Mouse (Mus musculus): ENCODE results near the gene Arid4a.
"Not testable (repeated sequence)": the region's sequence is repeated elsewhere in the genome, so short reads cannot be mapped to it uniquely, and the experiment has no call there.

Arid4a gene

DNA sequence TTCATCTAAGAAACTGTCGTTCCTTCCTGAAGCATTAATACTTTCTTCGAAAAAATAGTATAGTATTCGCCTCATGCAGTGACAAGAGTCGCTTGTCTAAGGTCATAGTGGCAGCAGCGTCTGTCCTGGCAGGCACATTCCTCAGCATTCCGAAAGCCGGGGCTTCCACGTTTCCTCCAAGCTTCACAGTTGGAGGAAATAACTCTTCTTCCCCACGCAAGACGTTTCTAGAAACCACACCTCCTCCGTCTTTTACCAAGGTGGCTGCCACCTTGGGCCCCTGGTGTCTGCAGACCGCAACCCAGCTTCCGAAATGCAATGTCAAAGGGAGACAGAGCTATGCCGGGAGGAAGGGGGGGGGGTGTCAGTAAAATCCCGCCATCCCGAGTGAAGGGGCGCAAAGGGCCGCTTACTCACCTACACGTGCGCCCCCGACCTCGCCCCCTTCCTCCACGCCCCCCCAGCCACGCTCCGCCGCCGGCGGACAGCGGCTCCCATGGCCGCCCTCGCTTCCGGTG is 886 bp upstream of the Arid4a start:
- peak in 1 of 2 experiments; percentile 34 for DNase-seq (ENCODE audit: low read depth in 2 of 2, low spot score in 2 of 2)

DNA sequence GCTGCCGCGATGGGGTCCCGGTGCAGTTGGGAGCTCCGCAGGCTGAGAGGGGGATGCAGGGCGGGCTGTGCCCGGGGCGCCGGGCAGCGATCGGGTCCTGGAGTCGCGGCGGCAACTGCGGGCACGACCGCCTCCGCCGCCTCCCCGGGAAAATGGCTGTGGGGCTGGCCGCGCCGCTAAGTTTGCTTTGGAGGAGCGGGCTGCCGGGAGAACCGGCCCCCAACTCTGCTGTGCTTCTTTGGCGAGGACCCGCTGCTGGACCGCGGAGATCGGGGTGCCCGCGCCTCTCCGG is 367 bp downstream of the Arid4a start:
- DNase-seq (ENCODE audit: low read depth in 2 of 2, low spot score in 2 of 2), result no peak

DNA sequence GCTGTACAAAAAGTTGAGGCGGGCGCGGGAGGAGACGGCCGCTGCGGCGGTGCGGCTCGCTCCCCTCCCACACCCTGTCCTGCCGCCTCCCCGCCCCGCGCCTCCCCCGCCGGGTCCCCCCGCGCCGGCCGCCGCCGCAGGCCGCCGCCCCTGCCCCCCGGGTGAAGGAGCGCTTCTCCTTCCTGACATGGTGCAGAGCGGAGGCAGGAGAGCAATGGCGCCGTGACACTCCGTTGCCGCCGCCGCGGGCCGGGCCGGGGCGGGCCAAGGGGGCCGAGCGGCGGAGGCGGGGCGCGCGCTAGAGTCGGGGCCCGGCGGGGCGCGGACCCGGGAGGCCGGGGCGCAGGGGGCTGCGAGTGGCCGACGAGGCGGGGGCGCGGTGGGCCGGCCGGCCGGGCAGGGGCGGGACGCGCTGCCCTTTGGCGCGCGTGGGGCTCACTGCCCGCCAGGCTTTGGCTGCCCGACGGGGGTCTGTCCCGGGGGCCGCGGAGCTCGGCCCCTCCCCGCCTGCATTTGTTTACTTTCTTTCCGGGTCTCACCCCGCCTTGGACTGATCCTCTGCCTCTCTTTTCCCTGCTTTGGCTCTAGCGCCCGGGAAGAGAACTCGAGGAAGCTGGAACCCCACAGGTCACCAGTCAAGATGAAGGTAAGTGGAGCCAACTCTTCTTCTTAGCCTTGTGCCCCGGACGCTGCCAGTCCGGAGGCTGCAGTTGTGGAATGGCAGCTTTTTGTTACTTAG is 882 bp downstream of the Arid4a start:
- peak; percentile 15 to 29 for DNase-seq (ENCODE audit: low read depth in 2 of 2, low spot score in 2 of 2)

DNA sequence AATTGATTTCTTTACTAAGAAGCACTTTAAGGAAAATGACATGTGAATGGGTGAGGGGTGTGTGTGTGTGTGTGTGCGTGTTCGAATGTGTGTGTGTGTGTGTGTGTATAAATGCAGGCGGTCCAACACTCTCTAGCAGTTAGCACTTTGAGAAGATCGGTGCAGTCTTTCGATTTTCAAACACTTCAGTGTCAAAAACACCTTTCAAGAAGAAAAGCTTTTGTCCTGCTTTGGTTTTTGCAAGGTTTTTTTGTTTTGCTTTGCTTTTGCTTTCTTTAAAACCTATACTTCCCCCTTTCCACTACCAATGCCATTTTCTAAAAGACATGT is 1.4 kb downstream of the Arid4a start:
- no peak for DNase-seq (ENCODE audit: low read depth in 2 of 2, low spot score in 2 of 2)

- DNase-seq (ENCODE audit: low read depth in 2 of 2, low spot score in 2 of 2), result no peak
These were observed 2.0 kb downstream of the Arid4a start for GRCm38 (mm10) chr12:71017827-71018226.

GRCm38 (mm10) chr12:71019211-71019610 is 3.4 kb downstream of the Arid4a start:
- DNase-seq (ENCODE audit: low read depth in 2 of 2, low spot score in 2 of 2), result no peak

- no peak for DNase-seq (ENCODE audit: low read depth in 2 of 2, low spot score in 2 of 2)
These were observed 8.6 kb downstream of the Arid4a start for GRCm38 (mm10) chr12:71024411-71024810.

GRCm38 (mm10) chr12:71028265-71028664 is 12.5 kb downstream of the Arid4a start:
- DNase-seq (ENCODE audit: low read depth in 2 of 2, low spot score in 2 of 2), result not testable (repeated sequence)

GRCm38 (mm10) chr12:71030260-71030659 is 14.5 kb downstream of the Arid4a start:
- no peak for DNase-seq (ENCODE audit: low read depth in 2 of 2, low spot score in 2 of 2)

- DNase-seq (ENCODE audit: low read depth in 2 of 2, low spot score in 2 of 2), result no peak
These were observed 14.9 kb downstream of the Arid4a start for GRCm38 (mm10) chr12:71030722-71031121.

- DNase-seq (ENCODE audit: low read depth in 2 of 2, low spot score in 2 of 2), result no peak
These were observed 20.0 kb downstream of the Arid4a start for GRCm38 (mm10) chr12:71035826-71036225.

GRCm38 (mm10) chr12:71036729-71037404 is 21.1 kb downstream of the Arid4a start:
- peak in 1 of 2 experiments; percentile 4 for DNase-seq (ENCODE audit: low read depth in 2 of 2, low spot score in 2 of 2)

DNA sequence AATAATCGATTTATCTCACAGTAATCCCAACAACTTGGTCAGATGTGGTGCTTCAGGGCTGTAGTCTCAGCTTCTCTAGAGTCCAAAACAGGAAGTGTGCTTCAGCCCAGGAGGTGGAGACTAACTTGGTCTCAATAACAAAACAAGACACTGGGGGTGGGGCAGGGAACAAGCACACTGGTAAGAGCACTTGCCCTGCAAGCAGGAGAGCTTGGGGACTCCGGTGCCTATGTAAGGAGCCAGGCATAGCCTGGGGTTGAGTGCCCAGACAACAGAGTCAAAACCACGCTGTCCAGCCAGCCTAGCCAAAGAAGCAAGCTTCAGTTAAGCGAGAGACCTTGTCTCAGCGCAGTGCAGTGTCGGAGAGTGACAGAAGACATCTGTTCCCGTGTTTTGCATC is 24.7 kb downstream of the Arid4a start:
- DNase-seq (ENCODE audit: low read depth in 2 of 2, low spot score in 2 of 2), result peak; percentile 38 to 61

DNA sequence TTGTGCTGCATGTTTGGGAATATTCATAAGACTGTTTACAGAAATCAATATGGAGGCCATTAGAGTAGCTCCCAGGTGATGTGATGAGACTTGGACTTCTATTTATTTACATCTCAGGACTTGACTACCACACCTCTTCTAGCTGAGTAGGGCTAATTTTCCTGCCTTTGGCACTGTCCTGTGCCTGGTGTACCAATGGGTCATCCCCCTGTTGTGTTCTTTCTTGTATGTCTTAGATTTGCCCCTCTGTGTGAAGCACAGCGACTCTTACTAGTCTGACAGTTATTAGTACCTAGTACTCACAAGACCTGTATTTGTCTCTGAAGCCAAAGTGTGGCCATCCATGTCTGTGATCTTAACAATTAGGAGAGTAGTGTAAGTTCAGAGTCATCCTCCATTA is 26.7 kb downstream of the Arid4a start:
- no peak for DNase-seq (ENCODE audit: low read depth in 2 of 2, low spot score in 2 of 2)

DNA sequence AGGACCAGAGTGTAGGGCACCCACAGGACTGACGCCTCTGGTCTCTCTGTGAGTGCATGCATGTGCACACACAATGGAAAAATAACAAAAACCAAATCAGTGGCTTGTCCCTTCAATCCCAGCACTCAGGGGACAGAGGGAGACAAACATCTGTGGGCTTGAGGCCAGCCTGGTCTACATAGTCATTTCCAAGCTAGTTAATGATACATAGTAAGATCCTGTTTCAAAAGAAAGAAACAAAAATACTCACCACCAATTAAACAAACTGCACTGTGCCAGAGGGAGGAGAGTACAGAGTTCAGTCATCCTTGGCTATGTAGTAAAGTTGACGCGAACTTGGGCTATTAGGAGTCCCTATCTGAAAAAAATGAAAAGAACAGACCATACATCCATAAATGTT is 27.8 kb downstream of the Arid4a start:
- no peak for DNase-seq (ENCODE audit: low read depth in 2 of 2, low spot score in 2 of 2)

GRCm38 (mm10) chr12:71044488-71044887 is 28.7 kb downstream of the Arid4a start:
- no peak for DNase-seq (ENCODE audit: low read depth in 2 of 2, low spot score in 2 of 2)

- DNase-seq (ENCODE audit: low read depth in 2 of 2, low spot score in 2 of 2), result no peak
These were observed 30.7 kb downstream of the Arid4a start for GRCm38 (mm10) chr12:71046501-71046900.

DNA sequence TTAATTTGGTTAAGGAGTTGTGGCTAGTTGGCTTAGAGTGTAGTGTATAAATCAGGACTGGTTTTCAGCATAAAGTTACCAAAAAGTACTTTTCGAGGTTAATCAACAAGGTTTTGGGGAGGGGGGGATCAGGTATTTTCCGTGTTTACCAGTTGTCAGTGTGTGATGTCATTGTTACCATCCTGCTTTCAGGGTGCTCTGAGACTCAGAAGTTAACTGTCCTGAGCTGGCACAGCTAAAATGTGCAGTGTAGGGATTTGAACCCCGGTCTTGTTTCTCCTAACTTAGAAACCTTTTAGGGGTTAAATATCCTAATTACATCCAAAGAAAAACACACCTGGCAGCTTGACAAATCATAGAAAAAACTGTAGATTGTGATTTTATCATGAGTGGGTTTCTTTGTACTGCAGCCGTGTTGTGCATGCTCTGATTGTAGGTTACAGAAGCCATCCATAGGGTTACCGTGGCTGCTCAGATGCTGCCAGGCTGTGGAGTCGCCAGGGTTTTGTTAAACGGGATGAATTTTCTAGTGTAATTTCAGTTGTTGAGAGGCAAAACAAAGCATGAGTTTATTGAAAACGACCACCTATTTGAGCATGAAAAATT is 31.8 kb downstream of the Arid4a start:
- DNase-seq (ENCODE audit: low read depth in 2 of 2, low spot score in 2 of 2), result no peak

GRCm38 (mm10) chr12:71048117-71048516 is 32.3 kb downstream of the Arid4a start:
- peak; percentile 89 to 95 for DNase-seq (ENCODE audit: low read depth in 2 of 2, low spot score in 2 of 2)

- DNase-seq (ENCODE audit: low read depth in 2 of 2, low spot score in 2 of 2), result no peak
These were observed 32.8 kb downstream of the Arid4a start for GRCm38 (mm10) chr12:71048561-71048960.

- no peak for DNase-seq (ENCODE audit: low read depth in 2 of 2, low spot score in 2 of 2)
These were observed 33.9 kb downstream of the Arid4a start for GRCm38 (mm10) chr12:71049596-71050265.

DNA sequence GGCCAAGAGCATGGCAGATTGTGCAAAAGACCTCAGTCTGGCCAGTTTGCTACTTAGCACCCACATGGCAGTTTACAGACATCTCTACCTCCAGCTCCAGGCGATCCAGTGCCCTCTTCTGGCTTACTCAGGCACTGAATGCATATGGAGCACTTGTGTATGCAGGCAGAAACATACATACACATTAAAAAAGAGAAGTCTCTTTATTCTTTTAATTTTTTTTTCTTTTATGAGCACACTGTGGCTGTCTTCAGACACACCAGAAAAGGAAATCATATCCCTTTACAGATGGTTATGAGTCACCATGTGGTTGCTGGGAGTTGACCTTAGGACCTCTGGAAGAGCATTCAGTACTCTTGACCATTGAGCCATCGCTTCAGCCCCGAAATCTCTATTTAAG is 35.3 kb downstream of the Arid4a start:
- peak; percentile 47 to 65 for DNase-seq (ENCODE audit: low read depth in 2 of 2, low spot score in 2 of 2)

Data from CD8-positive naive resting alpha-beta T cell, adult 2 months (primary cell).